Mouse (Mus musculus): Measurements from ENCODE around the gene Fahd2a. TPM values are rescaled to one million over a fixed set of nuclear protein-coding genes. Genes with fewer than 3 reads are reported as not detected.
A peak's percentile ranks its signal among the peaks of the same experiment; 100 is the strongest.

Gene Fahd2a
- polyA plus RNA-seq, 2 experiments, result 20.8 to 22.2 TPM

GRCm38 (mm10) chr2:127435135-127435534 is 9.2 kb downstream of the Fahd2a start:
- Histone ChIP-seq H3K9me3 (ENCODE audit: control insufficient read depth, low read length) (no peaks in the 10 kb centered on the region), H3K36me3 (ENCODE audit: control insufficient read depth, insufficient read depth, low read length) (peaks cover 32% of the 10 kb centered on the region), H3K27me3 (ENCODE audit: control insufficient read depth, insufficient read depth, low read length) (no peaks in the 10 kb centered on the region), H3K9ac (ENCODE audit: low read depth, low read length, severe bottlenecking) (no peak overlapping the region), H3K27ac (replicated peaks; ENCODE audit: low read depth, low read length) (no peak overlapping the region), H3K4me3 (replicated peaks; ENCODE audit: low read length) (no peak overlapping the region), H3K4me2 (replicated peaks; ENCODE audit: low read depth, low read length, severe bottlenecking) (no peak overlapping the region), H3K4me1 (ENCODE audit: control insufficient read depth, insufficient read depth, low read length) (no peaks in the 10 kb centered on the region)
- 40% methylated on average over 2 of the region's 2 CpGs for WGBS
- DNase-seq (ENCODE audit: low spot score), result no peak
- no peak for ATAC-seq (ENCODE audit: low FRiP score, low read depth)
- no peak for TF ChIP-seq POLR2A (IDR thresholded peaks at IDR 0.05; ENCODE audit: borderline replicate concordance, extremely low read depth, insufficient read depth, insufficient read length)

GRCm38 (mm10) chr2:127433487-127434295 is 10.7 kb downstream of the Fahd2a start:
- DNase-seq (ENCODE audit: low spot score) (no peak), ATAC-seq (ENCODE audit: low FRiP score, low read depth) (no peak)
- no peak overlapping the region for H3K27ac ChIP-seq (replicated peaks; ENCODE audit: low read depth, low read length)
- peaks cover 31% of the 10 kb centered on the region for H3K36me3 ChIP-seq (ENCODE audit: control insufficient read depth, insufficient read depth, low read length)
- H3K9ac ChIP-seq (ENCODE audit: low read depth, low read length, severe bottlenecking), result no peak overlapping the region
- H3K4me2 ChIP-seq (replicated peaks; ENCODE audit: low read depth, low read length, severe bottlenecking), result no peak overlapping the region
- H3K4me3 ChIP-seq (replicated peaks; ENCODE audit: low read length), result no peak overlapping the region
- no peaks in the 10 kb centered on the region for H3K27me3 ChIP-seq (ENCODE audit: control insufficient read depth, insufficient read depth, low read length)
- H3K4me1 ChIP-seq (ENCODE audit: control insufficient read depth, insufficient read depth, low read length), result no peaks in the 10 kb centered on the region
- no peaks in the 10 kb centered on the region for H3K9me3 ChIP-seq (ENCODE audit: control insufficient read depth, low read length)
- 75% methylated on average over 8 of the region's 9 CpGs for WGBS
- no peak for TF ChIP-seq POLR2A (IDR thresholded peaks at IDR 0.05; ENCODE audit: borderline replicate concordance, extremely low read depth, insufficient read depth, insufficient read length)

- no peak overlapping the region for H3K27ac ChIP-seq (replicated peaks; ENCODE audit: low read depth, low read length)
- no peaks in the 10 kb centered on the region for H3K4me1 ChIP-seq (ENCODE audit: control insufficient read depth, insufficient read depth, low read length)
- no peak overlapping the region for H3K4me2 ChIP-seq (replicated peaks; ENCODE audit: low read depth, low read length, severe bottlenecking)
- 0 out of 2 replicates have a peak, but pooled peaks cover 11% of the 10 kb centered on the region for H3K36me3 ChIP-seq (ENCODE audit: control insufficient read depth, insufficient read depth, low read length)
- TF ChIP-seq POLR2A (IDR thresholded peaks at IDR 0.05; ENCODE audit: borderline replicate concordance, extremely low read depth, insufficient read depth, insufficient read length), result no peak
- DNase-seq (ENCODE audit: low spot score) (peak; percentile 61), ATAC-seq (ENCODE audit: low FRiP score, low read depth) (no peak)
- H3K9ac ChIP-seq (ENCODE audit: low read depth, low read length, severe bottlenecking), result no peak overlapping the region
- no peaks in the 10 kb centered on the region for H3K27me3 ChIP-seq (ENCODE audit: control insufficient read depth, insufficient read depth, low read length)
- H3K9me3 ChIP-seq (ENCODE audit: control insufficient read depth, low read length), result no peaks in the 10 kb centered on the region
- 2% methylated on average over 3 of the region's 3 CpGs for WGBS
- no peak overlapping the region for H3K4me3 ChIP-seq (replicated peaks; ENCODE audit: low read length)
Observed at GRCm38 (mm10) chr2:127430238-127430637, 14.1 kb downstream of the Fahd2a start.

- Histone ChIP-seq H3K4me1 (ENCODE audit: control insufficient read depth, insufficient read depth, low read length) (no peaks in the 10 kb centered on the region), H3K4me3 (replicated peaks; ENCODE audit: low read length) (no peak within 1 kb of the TSS), H3K27ac (replicated peaks; ENCODE audit: low read depth, low read length) (no peak within 1 kb of the TSS), H3K36me3 (ENCODE audit: control insufficient read depth, insufficient read depth, low read length) (no peaks in the 10 kb centered on the region), H3K4me2 (replicated peaks; ENCODE audit: low read depth, low read length, severe bottlenecking) (no peak within 1 kb of the TSS), H3K9me3 (ENCODE audit: control insufficient read depth, low read length) (no peaks in the 10 kb centered on the region), H3K27me3 (ENCODE audit: control insufficient read depth, insufficient read depth, low read length) (no peaks in the 10 kb centered on the region), H3K9ac (ENCODE audit: low read depth, low read length, severe bottlenecking) (no peak within 1 kb of the TSS)
- ATAC-seq (ENCODE audit: low FRiP score, low read depth), result no peak
- WGBS, result 86% methylated on average over 17 of the region's 17 CpGs
- DNase-seq (ENCODE audit: low spot score), result no peak
- no peak for TF ChIP-seq POLR2A (IDR thresholded peaks at IDR 0.05; ENCODE audit: borderline replicate concordance, extremely low read depth, insufficient read depth, insufficient read length)
Observed at GRCm38 (mm10) chr2:127424977-127425376, 19.4 kb downstream of the Fahd2a start, which contains the start of gene Gpat2. Gene Gpat2 (plus strand): TSS chr2:127425199.

GRCm38 (mm10) chr2:127418266-127418970 is 25.9 kb downstream of the Fahd2a start:
- WGBS, result 52% methylated on average over 10 of the region's 10 CpGs
- ATAC-seq (ENCODE audit: low FRiP score, low read depth) (no peak), DNase-seq (ENCODE audit: low spot score) (no peak)
- H3K4me2 ChIP-seq (replicated peaks; ENCODE audit: low read depth, low read length, severe bottlenecking), result no peak overlapping the region
- H3K9ac ChIP-seq (ENCODE audit: low read depth, low read length, severe bottlenecking), result no peak overlapping the region
- no peaks in the 10 kb centered on the region for H3K27me3 ChIP-seq (ENCODE audit: control insufficient read depth, insufficient read depth, low read length)
- H3K4me3 ChIP-seq (replicated peaks; ENCODE audit: low read length), result no peak overlapping the region
- no peaks in the 10 kb centered on the region for H3K36me3 ChIP-seq (ENCODE audit: control insufficient read depth, insufficient read depth, low read length)
- no peak for TF ChIP-seq POLR2A (IDR thresholded peaks at IDR 0.05; ENCODE audit: borderline replicate concordance, extremely low read depth, insufficient read depth, insufficient read length)
- H3K9me3 ChIP-seq (ENCODE audit: control insufficient read depth, low read length), result no peaks in the 10 kb centered on the region
- no peak overlapping the region for H3K27ac ChIP-seq (replicated peaks; ENCODE audit: low read depth, low read length)
- H3K4me1 ChIP-seq (ENCODE audit: control insufficient read depth, insufficient read depth, low read length), result no peaks in the 10 kb centered on the region
